Mouse (Mus musculus) ES-E14 (cell line): ENCODE measurements around the gene Serping1. TPM values are rescaled to one million over a fixed set of nuclear protein-coding genes. Genes with fewer than 3 reads are reported as not detected.

ENCODE experiments used
- DNase-seq: peaks from one replicate; pipeline ENCODE4 v3.0.0-alpha.2; 2013; ENCODE audit warnings: low read depth, low spot score
- H3K27ac ChIP-seq: 2 replicates; pipeline ENCODE4 v1.5.1; 2012; ENCODE audit warnings: low read depth, mild to moderate bottlenecking, low read length, moderate library complexity, mixed read lengths; ENCODE audit not compliant: poor library complexity, insufficient read depth, severe bottlenecking
- H3K36me3 ChIP-seq: 2 replicates; pipeline ENCODE4 v1.6.1; 2012; ENCODE audit warnings: mild to moderate bottlenecking, low read length, moderate library complexity, mixed read lengths; ENCODE audit not compliant: control insufficient read depth, poor library complexity, insufficient read depth, severe bottlenecking
- H3K4me1 ChIP-seq, 2 experiments: fragments of 150-350 bp in 1 of 2; sonication (generic) in 1 of 2; 2 replicates each; pipeline ENCODE4 v1.6.1; 2012; ENCODE audit warnings: low read length in 2 of 2, mild to moderate bottlenecking in 1 of 2, mixed read lengths in 1 of 2; ENCODE audit not compliant: control insufficient read depth in 2 of 2, insufficient read depth in 2 of 2, poor library complexity in 1 of 2
- H3K4me3 ChIP-seq, 2 experiments: fragments of 150-350 bp in 1 of 2; sonication (generic) in 1 of 2; 2 replicates each; pipeline ENCODE4 v1.5.1; 2012; ENCODE audit warnings: low read length in 2 of 2, low read depth in 1 of 2, mild to moderate bottlenecking in 1 of 2, mixed read lengths in 1 of 2; ENCODE audit not compliant: insufficient read depth in 1 of 2, poor library complexity in 1 of 2, severe bottlenecking in 1 of 2
- H3K9ac ChIP-seq: 2 replicates; pipeline ENCODE4 v1.6.1; 2012; ENCODE audit warnings: low read depth, mild to moderate bottlenecking, low read length, mixed read lengths; ENCODE audit not compliant: poor library complexity, insufficient read depth, severe bottlenecking
- H3K9me3 ChIP-seq: fragments of 150-350 bp; sonication (generic); 2 replicates; pipeline ENCODE4 v1.6.1; 2012; ENCODE audit warnings: low read depth, mild to moderate bottlenecking, low read length; ENCODE audit not compliant: control insufficient read depth, insufficient read depth
- CHD2 ChIP-seq: IDR thresholded peaks from 2 replicates; pipeline ENCODE4 v1.6.1; 2014; ENCODE audit warnings: mild to moderate bottlenecking, low read depth, low read length, inconsistent platforms
- HCFC1 ChIP-seq: IDR thresholded peaks from 2 replicates; pipeline ENCODE4 v1.6.1; 2012; ENCODE audit warnings: low read length, inconsistent platforms, borderline replicate concordance; ENCODE audit not compliant: insufficient read depth
- MAFK ChIP-seq: IDR thresholded peaks from 2 replicates; pipeline ENCODE4 v1.6.1; 2014; ENCODE audit warnings: mild to moderate bottlenecking, low read depth, low read length, inconsistent platforms; ENCODE audit not compliant: insufficient read depth
- ZC3H11A ChIP-seq: IDR thresholded peaks from 2 replicates; pipeline ENCODE4 v1.6.1; 2012; ENCODE audit warnings: low read depth, mild to moderate bottlenecking, inconsistent platforms, low read length, borderline replicate concordance
- ZNF384 ChIP-seq: IDR thresholded peaks from 2 replicates; pipeline ENCODE4 v1.6.1; 2012; ENCODE audit warnings: low read depth, low read length, inconsistent platforms
- in situ Hi-C, 2 experiments: fragments of 600-800 bp; cut with MboI; formaldehyde crosslinking; loops; one replicate each; pipeline ENCODE4 v1.15.1; 2025; ENCODE audit warnings: low sequenced_read_pairs in 2 of 2, inconsistent platforms in 1 of 2; ENCODE audit not compliant: unreplicated experiment in 2 of 2
- total RNA-seq: library from RNA; depleted of rRNA; stranded (reverse); fragments of 300-350 nt; gene quantifications from 2 replicates; pipeline ENCODE4 v1.2.3, GENCODE M21; 2012

Serping1 gene
- total RNA-seq, 1 experiment: 6.3 TPM

- Histone ChIP-seq H3K27ac (no peak overlapping the region), H3K4me1 (peaks cover 4 to 32% of the 10 kb centered on the region in 2 experiments; a peak in 3 of 4 replicates), H3K9me3 (no peaks in the 10 kb centered on the region), H3K9ac (no peak overlapping the region), H3K4me3 (no peak overlapping the region), H3K36me3 (peaks cover 3% of the 10 kb centered on the region; the same call in 1 of the 2 replicates)
- no peak for DNase-seq
- in situ Hi-C loops: no loop called here
- no peak for TF ChIP-seq HCFC1
- TF ChIP-seq CHD2: no peak
- no peak for TF ChIP-seq ZNF384
- no peak for TF ChIP-seq ZC3H11A
- no peak for TF ChIP-seq MAFK
Measured at GRCm38 (mm10) chr2:84735346-84735920, 39.8 kb downstream of the Serping1 start.

- no peak for DNase-seq
- Histone ChIP-seq H3K27ac (no peak overlapping the region), H3K4me3 (peak overlapping the region in 1 of 2 experiments; percentile 32; a peak in 1 of 4 replicates), H3K36me3 (no peaks in the 10 kb centered on the region), H3K9me3 (no peaks in the 10 kb centered on the region), H3K9ac (no peak overlapping the region), H3K4me1 (peaks cover 4 to 29% of the 10 kb centered on the region in 2 experiments; a peak in 3 of 4 replicates)
- in situ Hi-C loops: no loop called here
- TF ChIP-seq HCFC1 (no peak), CHD2 (no peak), ZNF384 (no peak)
Measured at GRCm38 (mm10) chr2:84734919-84735318, 40.3 kb downstream of the Serping1 start.

GRCm38 (mm10) chr2:84734351-84734864 is 40.8 kb downstream of the Serping1 start:
- Histone ChIP-seq H3K9ac (peak overlapping the region; percentile 47; the same call in 1 of the 2 replicates), H3K27ac (no peak overlapping the region), H3K4me1 (peaks cover 4 to 29% of the 10 kb centered on the region in 2 experiments; a peak in 3 of 4 replicates), H3K4me3 (peak overlapping the region; percentile 47 to 61), H3K36me3 (no peaks in the 10 kb centered on the region), H3K9me3 (no peaks in the 10 kb centered on the region)
- TF ChIP-seq MAFK: no peak
- no peak for TF ChIP-seq HCFC1
- in situ Hi-C loops: no loop called here
- DNase-seq: no peak

- H3K4me1 ChIP-seq: peaks cover 1 to 29% of the 10 kb centered on the region in 2 experiments; a peak in 3 of 4 replicates
- no peak for DNase-seq
- TF ChIP-seq HCFC1 (no peak), ZC3H11A (no peak)
- H3K4me3 ChIP-seq: peak within 1 kb of the TSS; percentile 47 to 61
- H3K9ac ChIP-seq: peak within 1 kb of the TSS; percentile 47; the same call in 1 of the 2 replicates
- H3K9me3 ChIP-seq: no peaks in the 10 kb centered on the region
- in situ Hi-C loops: no loop called here
- H3K27ac ChIP-seq: no peak within 1 kb of the TSS; the same call in 1 of the 2 replicates
- no peaks in the 10 kb centered on the region for H3K36me3 ChIP-seq
Measured at GRCm38 (mm10) chr2:84733579-84734300, 41.5 kb downstream of the Serping1 start, which contains the start of gene Ypel4. Ypel4 (plus strand) TSS chr2:84734058.
